Comparison of ENCODE assay signal across 15 mouse cellular contexts in the genomic region with DNA sequence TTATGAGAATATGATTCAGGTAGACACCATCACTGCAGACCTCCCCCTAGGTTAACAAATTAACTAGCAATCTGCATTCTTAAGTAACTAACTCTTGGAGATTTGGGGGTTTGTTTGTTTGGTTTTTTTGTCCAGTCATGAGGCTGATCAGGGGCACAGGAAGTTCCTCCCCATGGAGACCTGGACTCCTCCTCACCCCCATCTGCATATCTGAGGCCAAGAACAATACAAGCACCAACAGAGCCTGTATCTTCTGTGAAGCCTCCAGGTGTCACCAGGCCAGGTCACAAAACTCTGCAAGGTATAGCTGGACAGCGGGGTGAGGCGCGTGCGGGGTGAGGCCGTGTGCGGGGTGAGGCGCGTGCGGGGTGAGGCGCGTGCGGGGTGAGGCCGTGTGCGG. TPM values are rescaled to one million over a fixed set of nuclear protein-coding genes. Genes with fewer than 3 reads are reported as not detected.
DNase-seq lines count a peak whose midpoint lies in the region; ATAC-seq and TF ChIP-seq lines count a peak whose summit lies in the region.
"Had no signal": no experiment of that assay in that cellular context is flagged by ENCODE, and none has a peak within 500 bp of the region (broad histone marks: within the 10 kb centered on the region; RNA-seq: fewer than 3 reads in every experiment).

No protein-coding gene starts in this region.

- no peak for ATAC-seq in forebrain, embryonic 15.5 days (replicated peaks)
- ATAC-seq in forebrain, embryonic 11.5 days (replicated peaks; ENCODE audit: low FRiP score): no peak
- ATAC-seq in hindbrain, embryonic 16.5 days: no peak
- no peak for ATAC-seq in hindbrain, postnatal 0 days
- ATAC-seq in neural tube, embryonic 13.5 days (ENCODE audit: low read depth): no peak
- ATAC-seq: Patski had no signal

- peaks cover 76% of the 10 kb centered on the region for H3K4me1 ChIP-seq in forebrain, embryonic 15.5 days
- H3K4me1 ChIP-seq in forebrain, embryonic 11.5 days (replicated peaks; ENCODE audit: control insufficient read depth, insufficient read depth, low read length): peaks cover 33% of the 10 kb centered on the region
- H3K4me1 ChIP-seq in hindbrain, embryonic 16.5 days (ENCODE audit: control insufficient read depth, insufficient read depth, low read depth, low read length): peaks cover 70% of the 10 kb centered on the region
- peaks cover 54% of the 10 kb centered on the region for H3K4me1 ChIP-seq in hindbrain, postnatal 0 days (ENCODE audit: insufficient read depth, low read length)
- H3K4me1 ChIP-seq in neural tube, embryonic 13.5 days (replicated peaks): peaks cover 99% of the 10 kb centered on the region
- H3K4me1 ChIP-seq in olfactory bulb, adult 2 months (ENCODE audit: control insufficient read depth, insufficient read depth, low read length): peaks cover 78% of the 10 kb centered on the region

- no peak for DNase-seq in forebrain, embryonic 11.5 days (ENCODE audit: low spot score)
- DNase-seq in hindbrain, postnatal 0 days (ENCODE audit: low spot score): no peak
- DNase-seq in neural tube, embryonic 10.5 days (ENCODE audit: extremely low spot score, low spot score): no peak
- DNase-seq in adrenal gland, postnatal 25 days: no peak
- DNase-seq: B cell, adult 2 months; cerebellum, adult 18-20 months; embryo, embryonic 11 days; layer of hippocampus, adult 9-11 months; thymus, postnatal 36 days had no signal

- no peaks in the 10 kb centered on the region for H3K36me3 ChIP-seq in forebrain, embryonic 15.5 days
- no peaks in the 10 kb centered on the region for H3K36me3 ChIP-seq in forebrain, embryonic 11.5 days (ENCODE audit: control insufficient read depth, insufficient read depth, low read length)
- no peaks in the 10 kb centered on the region for H3K36me3 ChIP-seq in hindbrain, embryonic 16.5 days (ENCODE audit: control insufficient read depth, insufficient read depth, low read length)
- no peaks in the 10 kb centered on the region for H3K36me3 ChIP-seq in hindbrain, postnatal 0 days (ENCODE audit: insufficient read depth, low read length)
- no peaks in the 10 kb centered on the region for H3K36me3 ChIP-seq in neural tube, embryonic 13.5 days

- WGBS in forebrain, embryonic 15.5 days: 89% methylated on average over 14 of the region's 14 CpGs
- WGBS in forebrain, embryonic 11.5 days: 88% methylated on average over 14 of the region's 14 CpGs
- 78% methylated on average over 14 of the region's 14 CpGs for WGBS in hindbrain, embryonic 16.5 days
- 88% methylated on average over 14 of the region's 14 CpGs for WGBS in hindbrain, postnatal 0 days
- WGBS in neural tube, embryonic 13.5 days: 85% methylated on average over 14 of the region's 14 CpGs
- 93% methylated on average over 14 of the region's 14 CpGs for whole genome bisulfite sequencing in olfactory bulb, adult 2 months

- no peak overlapping the region for H3K4me3 ChIP-seq in forebrain, embryonic 15.5 days
- H3K4me3 ChIP-seq in forebrain, embryonic 11.5 days (ENCODE audit: low read depth, low read length): no peak overlapping the region
- H3K4me3 ChIP-seq in hindbrain, embryonic 16.5 days (ENCODE audit: low read length): no peak overlapping the region
- H3K4me3 ChIP-seq in hindbrain, postnatal 0 days (ENCODE audit: low read length): no peak overlapping the region
- no peak overlapping the region for H3K4me3 ChIP-seq in neural tube, embryonic 13.5 days
- no peak overlapping the region for H3K4me3 ChIP-seq in olfactory bulb, adult 2 months (ENCODE audit: insufficient read depth, low read depth, low read length)

- no peak overlapping the region for H3K9ac ChIP-seq in forebrain, embryonic 15.5 days (replicated peaks)
- H3K9ac ChIP-seq in forebrain, embryonic 11.5 days (ENCODE audit: low read length): no peak overlapping the region
- no peak overlapping the region for H3K9ac ChIP-seq in hindbrain, embryonic 16.5 days (ENCODE audit: low read depth, low read length)
- no peak overlapping the region for H3K9ac ChIP-seq in hindbrain, postnatal 0 days (replicated peaks; ENCODE audit: low read length)
- peak overlapping the region; percentile 60; the same call in 1 of the 2 replicates for H3K9ac ChIP-seq in neural tube, embryonic 13.5 days

- H3K9me3 ChIP-seq in forebrain, embryonic 15.5 days: no peaks in the 10 kb centered on the region
- no peaks in the 10 kb centered on the region for H3K9me3 ChIP-seq in forebrain, embryonic 11.5 days (ENCODE audit: control insufficient read depth, low read length)
- no peaks in the 10 kb centered on the region for H3K9me3 ChIP-seq in hindbrain, embryonic 16.5 days (ENCODE audit: control insufficient read depth, low read length)
- no peaks in the 10 kb centered on the region for H3K9me3 ChIP-seq in hindbrain, postnatal 0 days (ENCODE audit: low read length)
- H3K9me3 ChIP-seq in neural tube, embryonic 13.5 days: no peaks in the 10 kb centered on the region

- no peaks in the 10 kb centered on the region for H3K27me3 ChIP-seq in forebrain, embryonic 15.5 days
- H3K27me3 ChIP-seq in forebrain, embryonic 11.5 days (ENCODE audit: control insufficient read depth, insufficient read depth, low read length): no peaks in the 10 kb centered on the region
- H3K27me3 ChIP-seq in hindbrain, embryonic 16.5 days (replicated peaks; ENCODE audit: control insufficient read depth, insufficient read depth, low read length): no peaks in the 10 kb centered on the region
- no peaks in the 10 kb centered on the region for H3K27me3 ChIP-seq in hindbrain, postnatal 0 days (ENCODE audit: insufficient read depth, low read length)
- no peaks in the 10 kb centered on the region for H3K27me3 ChIP-seq in neural tube, embryonic 13.5 days
- H3K27me3 ChIP-seq: Patski had no signal

- peak overlapping the region; percentile 81 for H3K27ac ChIP-seq in forebrain, embryonic 15.5 days (replicated peaks)
- H3K27ac ChIP-seq in forebrain, embryonic 11.5 days (ENCODE audit: low read depth, low read length): no peak overlapping the region
- 0 out of 2 replicates have a peak overlapping the region, but pooled peaks have one; percentile 74 for H3K27ac ChIP-seq in hindbrain, embryonic 16.5 days (ENCODE audit: low read depth, low read length)
- no peak overlapping the region; the same call in 1 of the 2 replicates for H3K27ac ChIP-seq in hindbrain, postnatal 0 days
- peak overlapping the region; percentile 89 for H3K27ac ChIP-seq in neural tube, embryonic 13.5 days (replicated peaks)
- peak overlapping the region; percentile 59; the same call in 1 of the 2 replicates for H3K27ac ChIP-seq in olfactory bulb, adult 2 months (ENCODE audit: insufficient read depth, low read depth, low read length)
- H3K27ac ChIP-seq: macrophage had no signal

- no peak overlapping the region for H3K4me2 ChIP-seq in forebrain, embryonic 15.5 days (replicated peaks)
- no peak overlapping the region for H3K4me2 ChIP-seq in forebrain, embryonic 11.5 days (ENCODE audit: low read depth, low read length, severe bottlenecking)
- H3K4me2 ChIP-seq in hindbrain, embryonic 16.5 days (ENCODE audit: low read length): no peak overlapping the region
- no peak overlapping the region for H3K4me2 ChIP-seq in hindbrain, postnatal 0 days (ENCODE audit: low read depth, low read length)
- no peak overlapping the region for H3K4me2 ChIP-seq in neural tube, embryonic 13.5 days

- no peak for TF ChIP-seq CTCF in hindbrain, postnatal 0 days (IDR thresholded peaks at IDR 0.05; ENCODE audit: low read depth)
- TF ChIP-seq CTCF in olfactory bulb, adult 2 months (IDR thresholded peaks at IDR 0.05; ENCODE audit: insufficient read depth, low read depth, low read length): no peak

- TF ChIP-seq POLR2A in olfactory bulb, adult 2 months (IDR thresholded peaks at IDR 0.05; ENCODE audit: insufficient read depth, low read depth, low read length): no peak

RNA-seq across cellular contexts. Expression of gene Ncor2, which starts 13.0 kb away (rescaled TPM):
- polyA plus RNA-seq in forebrain, embryonic 15.5 days (2015; fragmentation: Nextera tagmentation; extraction: Ambion mirVana): 30.2 and 31.6 TPM in 2 replicates
- polyA plus RNA-seq in forebrain, embryonic 11.5 days (2014; fragmentation: Nextera tagmentation; extraction: Ambion mirVana): 27.3 and 29.5 TPM in 2 replicates
- polyA plus RNA-seq in hindbrain, embryonic 16.5 days (2015; fragmentation: Nextera tagmentation; extraction: Ambion mirVana): 23.3 and 26.2 TPM in 2 replicates
- 35.4 and 37.5 TPM in 2 replicates for total RNA-seq in hindbrain, postnatal 0 days (2014; rRNA removed)
- polyA plus RNA-seq in hindbrain, postnatal 0 days (2015; fragmentation: Nextera tagmentation; extraction: Ambion mirVana): 20.9 and 22.7 TPM in 2 replicates
- polyA plus RNA-seq in neural tube, embryonic 13.5 days (2015; fragmentation: Nextera tagmentation; extraction: Ambion mirVana): 29.2 and 30.4 TPM in 2 replicates
- polyA plus RNA-seq in olfactory bulb, adult 2 months (2012; ENCODE audit: insufficient read depth, insufficient read length, low replicate concordance, missing spikeins): not detected in 2 replicates
- 316 and 358 TPM in 2 replicates for total RNA-seq in adrenal gland, postnatal 25 days (2021)

Comparison
In these comparisons a context has a peak if more than half of its experiments do, and no peak if none do; other contexts are left out.
1. H3K27ac ChIP-seq: peak in forebrain, embryonic 15.5 days (single experiment), hindbrain, embryonic 16.5 days (single experiment), neural tube, embryonic 13.5 days (single experiment) and olfactory bulb, adult 2 months (single experiment); none in forebrain, embryonic 11.5 days (single experiment) and hindbrain, postnatal 0 days (single experiment).